Mouse (Mus musculus): ENCODE results near the gene Arpin. TPM values are rescaled to one million over a fixed set of nuclear protein-coding genes. Genes with fewer than 3 reads are reported as not detected.

The Arpin gene
- polyA plus RNA-seq, 1 experiment from 2014 or later, result 2.8 TPM

GRCm38 (mm10) chr7:79903160-79903792 lies 31.9 kb downstream of the Arpin start:
- ATAC-seq, result no peak
- Histone ChIP-seq H3K9me3 (ENCODE audit: low read length) (no peaks in the 10 kb centered on the region), H3K4me3 (ENCODE audit: low read depth, low read length) (no peak overlapping the region), H3K27ac (ENCODE audit: low read depth) (no peak overlapping the region), H3K9ac (replicated peaks) (no peak overlapping the region), H3K27me3 (ENCODE audit: insufficient read depth, low read length) (no peaks in the 10 kb centered on the region), H3K4me2 (ENCODE audit: low read depth, low read length) (no peak overlapping the region), H3K36me3 (replicated peaks; ENCODE audit: insufficient read depth, low read length) (peaks cover 25% of the 10 kb centered on the region), H3K4me1 (ENCODE audit: insufficient read depth) (no peaks in the 10 kb centered on the region)
- no peak for DNase-seq
- WGBS (ENCODE audit: insufficient replicate concordance), result 54% methylated on average over 8 of the region's 8 CpGs
- no peak for TF ChIP-seq CTCF (IDR thresholded peaks at IDR 0.05; ENCODE audit: low read depth)
- TF ChIP-seq EP300 (IDR thresholded peaks at IDR 0.05; ENCODE audit: low read depth), result peak; percentile 80

- Histone ChIP-seq H3K36me3 (replicated peaks; ENCODE audit: insufficient read depth, low read length) (peaks cover 25% of the 10 kb centered on the region), H3K27ac (ENCODE audit: low read depth) (no peak overlapping the region), H3K4me2 (ENCODE audit: low read depth, low read length) (no peak overlapping the region), H3K27me3 (ENCODE audit: insufficient read depth, low read length) (no peaks in the 10 kb centered on the region), H3K9ac (replicated peaks) (no peak overlapping the region), H3K4me1 (ENCODE audit: insufficient read depth) (no peaks in the 10 kb centered on the region), H3K4me3 (ENCODE audit: low read depth, low read length) (no peak overlapping the region), H3K9me3 (ENCODE audit: low read length) (no peaks in the 10 kb centered on the region)
- DNase-seq (no peak), ATAC-seq (peak; percentile 58)
- WGBS (ENCODE audit: insufficient replicate concordance), result 70% methylated on average over 6 of the region's 6 CpGs
- TF ChIP-seq EP300 (IDR thresholded peaks at IDR 0.05; ENCODE audit: low read depth) (no peak), CTCF (IDR thresholded peaks at IDR 0.05; ENCODE audit: low read depth) (no peak)
These were observed 34.4 kb downstream of the Arpin start for GRCm38 (mm10) chr7:79900753-79901152.

DNA sequence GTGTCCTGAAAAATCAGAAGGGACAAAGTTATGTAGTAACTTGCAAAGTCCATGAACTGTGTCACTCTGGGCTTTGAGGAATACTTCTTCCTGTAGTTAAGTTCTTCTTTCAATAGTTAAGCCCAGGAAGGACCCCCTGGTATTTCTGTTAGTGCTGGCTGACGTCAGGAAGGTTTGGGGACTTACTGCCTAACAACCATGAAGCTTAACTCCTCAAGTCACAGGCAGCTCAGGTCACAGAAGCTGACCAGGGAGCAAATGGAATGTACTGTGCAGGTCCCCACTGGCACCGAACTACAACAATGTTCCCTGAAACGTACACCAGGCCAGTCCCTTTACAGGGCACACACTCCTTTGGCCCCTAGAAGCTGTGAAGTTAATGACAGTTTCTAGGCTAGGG lies 39.9 kb downstream of the Arpin start:
- Histone ChIP-seq H3K4me3 (ENCODE audit: low read depth, low read length) (no peak overlapping the region), H3K27ac (ENCODE audit: low read depth) (no peak overlapping the region), H3K27me3 (ENCODE audit: insufficient read depth, low read length) (no peaks in the 10 kb centered on the region), H3K9ac (replicated peaks) (no peak overlapping the region), H3K36me3 (replicated peaks; ENCODE audit: insufficient read depth, low read length) (peaks cover 10% of the 10 kb centered on the region; the same call in 1 of the 2 replicates), H3K9me3 (ENCODE audit: low read length) (no peaks in the 10 kb centered on the region), H3K4me2 (ENCODE audit: low read depth, low read length) (no peak overlapping the region), H3K4me1 (ENCODE audit: insufficient read depth) (no peaks in the 10 kb centered on the region)
- WGBS (ENCODE audit: insufficient replicate concordance), result 76% methylated on average over 3 of the region's 3 CpGs
- TF ChIP-seq CTCF (IDR thresholded peaks at IDR 0.05; ENCODE audit: low read depth) (no peak), EP300 (IDR thresholded peaks at IDR 0.05; ENCODE audit: low read depth) (no peak)
- DNase-seq (no peak), ATAC-seq (no peak)

GRCm38 (mm10) chr7:79894790-79895189 lies 40.4 kb downstream of the Arpin start:
- TF ChIP-seq CTCF (IDR thresholded peaks at IDR 0.05; ENCODE audit: low read depth) (no peak), EP300 (IDR thresholded peaks at IDR 0.05; ENCODE audit: low read depth) (no peak)
- Histone ChIP-seq H3K36me3 (replicated peaks; ENCODE audit: insufficient read depth, low read length) (peaks cover 13% of the 10 kb centered on the region; the same call in 1 of the 2 replicates), H3K9ac (replicated peaks) (no peak overlapping the region), H3K4me2 (ENCODE audit: low read depth, low read length) (no peak overlapping the region), H3K27me3 (ENCODE audit: insufficient read depth, low read length) (no peaks in the 10 kb centered on the region), H3K27ac (ENCODE audit: low read depth) (no peak overlapping the region), H3K4me3 (ENCODE audit: low read depth, low read length) (no peak overlapping the region), H3K4me1 (ENCODE audit: insufficient read depth) (no peaks in the 10 kb centered on the region), H3K9me3 (ENCODE audit: low read length) (no peaks in the 10 kb centered on the region)
- DNase-seq (no peak), ATAC-seq (no peak)
- 90% methylated on average over 1 of the region's 1 CpGs for WGBS (ENCODE audit: insufficient replicate concordance)

DNA sequence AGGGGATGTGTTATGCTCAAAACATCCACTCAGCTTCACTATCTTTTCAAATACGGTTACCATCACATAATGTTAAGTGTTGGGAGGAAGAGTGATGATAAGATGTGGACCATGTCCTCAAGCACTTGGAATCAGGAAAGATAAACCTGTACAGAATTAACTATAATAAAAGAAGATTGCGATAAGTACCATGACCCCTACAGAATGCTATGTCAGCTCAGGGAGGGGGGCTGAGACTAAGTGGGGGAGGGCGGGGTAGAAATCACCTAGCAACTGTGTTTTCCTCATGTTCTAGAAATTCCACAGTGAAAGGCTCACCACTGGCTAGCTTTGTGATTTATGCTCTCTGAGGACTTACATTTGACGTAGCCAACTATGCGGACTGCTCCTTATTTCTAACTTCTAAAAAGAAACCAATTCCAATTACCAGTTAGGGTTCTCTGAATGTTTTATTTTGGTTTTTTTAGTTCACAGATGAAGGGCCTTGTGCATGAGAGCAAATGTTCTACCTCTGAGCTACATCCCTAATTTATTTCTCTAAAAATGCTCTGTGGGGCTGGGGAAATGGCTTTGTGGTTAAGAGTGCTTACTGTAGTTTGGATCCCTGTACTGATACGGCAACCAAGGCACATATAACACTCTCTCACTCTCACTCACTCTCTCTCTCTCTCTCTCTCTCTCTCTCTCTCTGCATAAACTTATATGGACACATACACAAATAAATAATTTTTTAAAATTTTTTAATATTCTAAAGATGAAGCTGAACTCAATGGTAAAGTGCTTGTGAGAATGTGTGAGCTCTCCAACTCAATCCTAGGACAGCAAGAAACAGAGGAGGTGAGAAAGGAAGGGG lies 42.4 kb downstream of the Arpin start:
- H3K27ac ChIP-seq (ENCODE audit: low read depth), result no peak overlapping the region
- TF ChIP-seq EP300 (IDR thresholded peaks at IDR 0.05; ENCODE audit: low read depth) (no peak), CTCF (IDR thresholded peaks at IDR 0.05; ENCODE audit: low read depth) (no peak)
- WGBS (ENCODE audit: insufficient replicate concordance), result 80% methylated on average over 6 of the region's 6 CpGs
- no peaks in the 10 kb centered on the region for H3K4me1 ChIP-seq (ENCODE audit: insufficient read depth)
- H3K4me3 ChIP-seq (ENCODE audit: low read depth, low read length), result no peak overlapping the region
- no peak overlapping the region for H3K4me2 ChIP-seq (ENCODE audit: low read depth, low read length)
- ATAC-seq (no peak), DNase-seq (no peak)
- H3K9me3 ChIP-seq (ENCODE audit: low read length), result no peaks in the 10 kb centered on the region
- H3K9ac ChIP-seq (replicated peaks), result no peak overlapping the region
- H3K27me3 ChIP-seq (ENCODE audit: insufficient read depth, low read length), result no peaks in the 10 kb centered on the region
- H3K36me3 ChIP-seq (replicated peaks; ENCODE audit: insufficient read depth, low read length), result peaks cover 12% of the 10 kb centered on the region; the same call in 1 of the 2 replicates

DNA sequence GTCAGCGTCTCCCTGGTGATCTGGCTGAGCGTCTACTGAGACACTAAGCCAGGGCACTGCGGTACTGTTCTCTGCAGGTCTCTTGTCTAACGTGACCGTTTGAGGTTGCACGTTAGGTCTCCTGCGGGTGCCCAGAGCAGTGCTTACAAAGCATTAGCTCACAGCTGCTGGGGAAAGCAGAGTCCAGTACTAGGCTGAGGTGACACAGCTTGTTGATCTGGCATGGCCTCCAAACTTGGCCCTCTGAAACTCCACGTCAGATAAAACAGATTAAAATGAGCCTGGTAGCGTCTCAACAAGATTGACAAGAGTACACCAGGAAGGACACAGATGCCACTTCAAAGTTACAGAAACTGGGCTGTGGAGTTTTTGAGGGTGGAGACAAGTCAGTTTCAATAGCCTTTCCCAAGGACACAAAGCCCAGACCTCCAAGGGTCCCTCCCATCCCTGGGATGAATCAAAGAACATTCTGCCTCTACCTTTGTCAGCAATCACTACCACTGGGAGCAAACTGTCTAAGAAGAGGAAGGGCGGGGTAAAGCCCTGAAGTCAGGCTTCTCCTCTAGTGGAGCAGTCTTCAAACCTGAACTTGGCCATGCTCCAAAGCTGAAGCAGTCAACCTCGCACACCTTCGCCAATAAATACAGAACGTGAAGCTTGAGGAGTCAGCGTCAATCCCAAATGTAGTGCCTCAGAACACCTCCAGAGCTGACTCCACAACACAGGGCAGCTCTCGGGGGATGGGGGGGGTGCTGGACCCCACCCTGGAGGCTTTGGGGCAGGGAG lies 44.5 kb downstream of the Arpin start:
- Histone ChIP-seq H3K9ac (replicated peaks) (no peak overlapping the region), H3K27me3 (ENCODE audit: insufficient read depth, low read length) (no peaks in the 10 kb centered on the region), H3K4me2 (ENCODE audit: low read depth, low read length) (no peak overlapping the region), H3K36me3 (replicated peaks; ENCODE audit: insufficient read depth, low read length) (peaks cover 12% of the 10 kb centered on the region; the same call in 1 of the 2 replicates), H3K9me3 (ENCODE audit: low read length) (no peaks in the 10 kb centered on the region), H3K4me1 (ENCODE audit: insufficient read depth) (no peaks in the 10 kb centered on the region), H3K27ac (ENCODE audit: low read depth) (no peak overlapping the region), H3K4me3 (ENCODE audit: low read depth, low read length) (no peak overlapping the region)
- no peak for TF ChIP-seq EP300 (IDR thresholded peaks at IDR 0.05; ENCODE audit: low read depth)
- TF ChIP-seq CTCF (IDR thresholded peaks at IDR 0.05; ENCODE audit: low read depth), result no peak
- no peak for DNase-seq
- 79% methylated on average over 15 of the region's 15 CpGs for WGBS (ENCODE audit: insufficient replicate concordance)
- ATAC-seq, result no peak
